Mouse (Mus musculus): ENCODE results near the gene Dnm3.

Dnm3 gene

GRCm38 (mm10) chr1:162037185-162037765 is 440.6 kb downstream of the Dnm3 start:
- no peak for DNase-seq (ENCODE audit: extremely low spot score, low spot score)

- DNase-seq (ENCODE audit: extremely low spot score, low spot score), result no peak
Measured at GRCm38 (mm10) chr1:162036461-162036835, 441.4 kb downstream of the Dnm3 start.

DNA sequence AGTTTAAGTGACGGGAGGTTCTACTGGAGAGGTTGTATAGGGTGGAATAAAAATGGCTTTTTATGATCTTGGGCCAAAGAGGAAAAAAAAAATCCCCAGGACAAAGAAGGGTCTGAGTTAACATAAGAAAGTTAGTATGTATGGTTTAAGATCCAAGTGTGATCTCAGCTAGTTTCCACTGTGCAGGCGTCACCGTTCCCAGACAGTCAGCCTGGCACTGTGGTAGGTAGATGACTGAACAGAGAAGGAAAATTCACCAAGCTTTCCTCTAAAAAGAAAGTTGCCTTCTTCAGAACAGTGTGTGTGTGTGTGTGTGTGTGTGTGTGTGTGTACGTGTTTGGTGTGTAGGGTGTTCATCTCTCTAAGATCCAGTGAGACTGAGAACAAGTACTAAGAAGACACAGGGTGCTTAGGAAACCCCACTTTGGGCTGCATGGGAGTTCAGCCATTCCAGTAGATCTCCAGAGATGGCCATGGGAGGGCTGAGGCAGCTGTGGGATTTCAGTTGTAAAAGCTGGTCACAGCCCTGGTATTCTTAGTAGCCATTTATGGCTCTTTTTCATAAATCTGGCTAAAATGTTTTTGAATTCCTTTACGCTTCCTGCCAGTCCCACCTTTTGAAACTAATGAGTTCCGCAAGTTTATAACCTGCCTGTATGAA is 441.9 kb downstream of the Dnm3 start:
- no peak for DNase-seq (ENCODE audit: extremely low spot score, low spot score)

- no peak for DNase-seq (ENCODE audit: extremely low spot score, low spot score)
Measured at GRCm38 (mm10) chr1:162023681-162024270, 454.1 kb downstream of the Dnm3 start.

DNA sequence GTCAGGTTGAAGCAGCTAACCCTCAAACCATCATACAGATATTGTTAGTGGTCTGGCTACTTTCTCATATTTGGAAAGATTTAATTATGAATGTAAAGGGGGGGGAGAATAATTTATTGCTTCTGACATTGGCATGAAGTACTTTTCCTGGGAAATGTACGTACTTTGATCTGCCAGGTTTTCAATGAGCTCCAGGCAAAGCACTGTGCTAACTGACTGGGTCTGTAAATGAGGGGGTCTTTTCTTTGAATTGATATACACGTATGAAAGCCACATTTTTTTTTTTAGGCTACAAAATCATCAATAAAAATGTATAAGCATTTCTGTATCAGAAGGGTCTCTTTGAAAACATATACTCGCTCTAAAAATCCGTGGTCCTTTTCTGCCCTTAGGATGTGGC is 457.1 kb downstream of the Dnm3 start:
- no peak for DNase-seq (ENCODE audit: extremely low spot score, low spot score)

DNA sequence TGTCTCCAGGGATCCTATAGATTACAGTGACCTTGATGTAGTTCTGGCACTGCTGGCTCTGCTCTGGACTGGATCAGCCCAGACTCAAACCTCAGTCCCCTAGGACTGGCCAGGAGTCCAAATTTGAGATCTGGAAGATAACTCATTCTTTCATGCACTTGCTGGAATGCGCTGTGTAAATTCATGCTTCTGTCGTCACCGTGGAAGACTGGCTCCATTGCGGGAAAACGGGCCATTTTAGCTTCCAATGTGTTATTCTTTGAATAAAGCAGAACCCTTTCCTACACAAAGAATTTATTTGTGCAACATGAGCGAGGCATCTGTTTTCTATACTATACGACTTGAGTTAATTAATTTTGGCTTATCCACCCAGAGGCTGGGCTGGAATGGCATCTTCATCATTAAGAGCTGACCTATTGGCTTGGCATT is 457.5 kb downstream of the Dnm3 start:
- no peak for DNase-seq (ENCODE audit: extremely low spot score, low spot score)

GRCm38 (mm10) chr1:162018601-162018977 is 459.2 kb downstream of the Dnm3 start:
- DNase-seq (ENCODE audit: extremely low spot score, low spot score), result no peak

- DNase-seq (ENCODE audit: extremely low spot score, low spot score), result no peak
Measured at GRCm38 (mm10) chr1:162017975-162018600, 459.7 kb downstream of the Dnm3 start.

DNA sequence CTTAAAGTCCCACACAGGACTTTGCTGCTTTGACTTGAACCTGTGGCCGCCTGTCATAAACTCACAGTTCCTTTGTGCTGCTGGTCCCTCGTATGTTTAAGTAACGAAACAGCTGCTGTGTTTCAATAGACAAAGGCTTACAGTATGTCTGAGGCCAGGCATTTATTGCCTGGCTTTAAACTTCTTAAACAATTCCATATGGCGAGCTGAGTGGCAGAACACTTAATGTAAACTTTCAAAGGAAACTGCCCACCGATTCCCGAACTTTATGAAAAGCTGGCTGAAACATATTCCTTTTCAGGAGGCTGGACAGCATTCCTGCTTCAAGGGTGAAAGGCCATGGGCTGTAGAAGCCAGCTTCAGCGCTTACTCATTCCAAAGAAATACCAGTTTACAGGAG is 460.9 kb downstream of the Dnm3 start:
- DNase-seq (ENCODE audit: extremely low spot score, low spot score), result peak; percentile 50

DNA sequence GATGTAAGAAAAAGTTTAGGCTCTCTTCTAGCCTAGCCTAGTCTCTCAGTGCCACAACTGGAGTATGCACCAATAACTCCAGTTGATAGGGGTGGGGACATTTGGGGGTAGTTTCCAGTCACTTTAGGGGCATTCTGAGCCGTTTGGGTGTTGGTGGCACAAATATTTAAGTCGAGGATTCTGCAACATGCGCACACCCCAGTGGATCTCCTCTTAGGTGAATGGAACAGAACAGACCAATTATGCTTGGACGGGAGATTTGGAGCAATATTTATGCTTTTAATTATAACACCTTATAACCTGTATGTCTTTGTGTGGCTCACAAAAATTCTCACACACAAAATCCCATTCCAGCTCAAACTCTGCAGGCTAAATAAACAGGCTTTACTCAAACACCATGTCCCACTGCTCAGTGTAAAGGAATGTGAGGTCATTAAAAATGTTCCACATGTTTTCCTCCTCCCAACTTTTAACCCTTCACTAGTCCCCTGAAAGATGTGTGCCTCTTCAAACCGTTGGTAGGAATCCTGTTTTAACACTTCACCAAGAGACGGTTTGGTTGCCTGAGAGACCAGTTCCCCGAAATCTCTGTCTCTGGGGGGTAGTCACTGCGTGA is 462.5 kb downstream of the Dnm3 start:
- DNase-seq (ENCODE audit: extremely low spot score, low spot score), result no peak

GRCm38 (mm10) chr1:162013561-162013960 is 464.3 kb downstream of the Dnm3 start:
- DNase-seq (ENCODE audit: extremely low spot score, low spot score), result no peak

GRCm38 (mm10) chr1:162011523-162012245 is 466.1 kb downstream of the Dnm3 start:
- DNase-seq (ENCODE audit: extremely low spot score, low spot score), result no peak

DNA sequence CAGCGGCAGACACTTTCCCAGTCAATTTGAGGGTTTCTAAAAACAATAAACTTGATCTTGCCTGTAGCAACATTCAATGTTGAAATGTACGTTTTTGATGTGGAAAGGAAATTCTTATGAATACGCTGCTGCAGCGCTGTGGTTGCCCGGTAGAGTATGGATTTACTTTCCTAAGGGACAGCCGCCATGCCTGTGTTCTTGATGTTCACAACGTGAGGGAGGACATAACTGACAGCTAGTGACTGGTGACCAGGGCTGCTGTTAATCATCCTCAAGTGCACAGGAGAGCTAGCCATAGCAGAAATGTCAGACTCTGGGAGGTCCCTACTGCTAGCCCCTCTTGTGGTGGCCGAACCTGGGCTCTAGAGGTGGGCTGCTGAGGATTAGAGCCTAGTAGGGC is 468.7 kb downstream of the Dnm3 start:
- no peak for DNase-seq (ENCODE audit: extremely low spot score, low spot score)

DNA sequence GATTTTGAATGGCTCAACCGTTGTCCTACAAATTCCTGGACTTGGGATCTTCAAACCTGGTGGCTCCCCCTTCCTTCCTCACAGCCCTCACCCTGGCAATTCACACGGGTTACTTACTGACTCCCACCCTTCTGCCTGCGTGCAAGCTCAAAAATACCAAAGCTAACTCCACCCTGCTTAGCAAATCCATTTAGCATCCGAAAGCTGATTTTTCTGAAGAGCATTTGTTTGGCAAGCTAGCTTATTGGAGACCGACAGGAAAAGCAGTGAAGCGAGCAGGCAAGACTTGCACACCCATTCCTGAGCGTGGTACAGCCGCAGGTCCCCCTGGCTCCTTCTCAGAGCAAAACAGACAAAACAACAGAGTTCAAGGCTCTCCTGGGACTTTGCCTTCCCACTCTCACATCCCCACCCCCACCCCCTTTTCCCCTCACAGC is 469.2 kb downstream of the Dnm3 start:
- DNase-seq (ENCODE audit: extremely low spot score, low spot score), result no peak

DNA sequence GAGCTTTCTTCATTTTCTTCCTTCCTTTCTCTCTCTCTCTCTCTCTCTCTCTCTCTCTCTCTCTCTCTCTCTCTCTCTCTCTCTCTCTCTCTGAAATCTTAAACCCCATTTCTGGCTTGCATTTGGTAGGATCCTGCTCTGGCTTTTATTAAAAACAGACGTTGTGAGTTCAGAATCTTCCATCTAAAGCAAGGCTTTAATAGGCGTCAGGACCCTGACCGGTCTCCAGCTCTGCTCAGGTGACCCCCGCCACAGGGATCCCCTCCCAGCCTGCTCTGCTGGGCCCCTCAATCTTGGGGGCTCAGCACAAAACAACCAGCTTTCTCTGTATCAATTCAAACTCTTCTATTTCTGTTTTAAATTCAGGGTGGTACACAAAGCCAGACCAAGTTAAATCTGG is 469.6 kb downstream of the Dnm3 start:
- DNase-seq (ENCODE audit: extremely low spot score, low spot score), result no peak

- no peak for DNase-seq (ENCODE audit: extremely low spot score, low spot score)
Measured at GRCm38 (mm10) chr1:162006109-162006508, 471.7 kb downstream of the Dnm3 start.

- DNase-seq (ENCODE audit: extremely low spot score, low spot score), result peak; percentile 58
Measured at GRCm38 (mm10) chr1:162004821-162005770, 472.7 kb downstream of the Dnm3 start.

- no peak for DNase-seq (ENCODE audit: extremely low spot score, low spot score)
Measured at GRCm38 (mm10) chr1:162004518-162004780, 473.4 kb downstream of the Dnm3 start.

GRCm38 (mm10) chr1:162003729-162004517 is 473.9 kb downstream of the Dnm3 start:
- no peak for DNase-seq (ENCODE audit: extremely low spot score, low spot score)

- no peak for DNase-seq (ENCODE audit: extremely low spot score, low spot score)
Measured at GRCm38 (mm10) chr1:162001328-162001727, 476.5 kb downstream of the Dnm3 start.

Measured in neural tube, embryonic 10.5 days (tissue).